Mouse (Mus musculus) gastrocnemius, adult 2 months (tissue): ENCODE results near the gene Dazap2. TPM values are rescaled to one million over a fixed set of nuclear protein-coding genes. Genes with fewer than 3 reads are reported as not detected.

Experiments used
- DNase-seq: peaks from one replicate; pipeline ENCODE4 v3.0.0; 2022
- H3K27ac ChIP-seq: fragments of 200-600 bp; 2 replicates; pipeline ENCODE4 v1.8.1; 2022; ENCODE audit warnings: mild to moderate bottlenecking
- H3K4me3 ChIP-seq: fragments of 200-600 bp; 2 replicates; pipeline ENCODE4 v1.8.1; 2022; ENCODE audit warnings: mild to moderate bottlenecking, moderate library complexity
- CTCF ChIP-seq: fragments of 200-600 bp; IDR thresholded peaks from 2 replicates; pipeline ENCODE4 v1.8.1; 2022; ENCODE audit warnings: antibody characterized with exemption, mild to moderate bottlenecking, moderate library complexity
- intact Hi-C: fragments of 180-260 bp; cut with DNase I; formaldehyde crosslinking; loops from one replicate; pipeline ENCODE4 v1.15.1; 2025
- long read RNA-seq, 2 experiments: library from polyadenylated mRNA; stranded (forward); transcript quantifications; one replicate each; pipeline ENCODE4 v2.0.0; 2021
- total RNA-seq, 2 experiments: library from RNA; stranded (reverse); gene quantifications; 2 replicates each; pipeline ENCODE4 v1.2.3; 2021

The Dazap2 gene
- total RNA-seq: 10 to 100 TPM; 61.3 to 72.4 TPM
- long read RNA-seq, experiment 1, transcript Dazap2-201 (4 exons, 2,135 nt): major isoform, 112 of 131 reads
- long read RNA-seq, experiment 1, partial matches to known transcripts: 9 of 131 reads
- long read RNA-seq, experiment 1, other reads (novel, unspliced or antisense): 10 of 131 reads
- long read RNA-seq, experiment 2, transcript Dazap2-201 (4 exons, 2,135 nt): major isoform, 111 of 138 reads
- long read RNA-seq, experiment 2, partial matches to known transcripts: 7 of 138 reads
- long read RNA-seq, experiment 2, other reads (novel, unspliced or antisense): 18 of 138 reads

DNA sequence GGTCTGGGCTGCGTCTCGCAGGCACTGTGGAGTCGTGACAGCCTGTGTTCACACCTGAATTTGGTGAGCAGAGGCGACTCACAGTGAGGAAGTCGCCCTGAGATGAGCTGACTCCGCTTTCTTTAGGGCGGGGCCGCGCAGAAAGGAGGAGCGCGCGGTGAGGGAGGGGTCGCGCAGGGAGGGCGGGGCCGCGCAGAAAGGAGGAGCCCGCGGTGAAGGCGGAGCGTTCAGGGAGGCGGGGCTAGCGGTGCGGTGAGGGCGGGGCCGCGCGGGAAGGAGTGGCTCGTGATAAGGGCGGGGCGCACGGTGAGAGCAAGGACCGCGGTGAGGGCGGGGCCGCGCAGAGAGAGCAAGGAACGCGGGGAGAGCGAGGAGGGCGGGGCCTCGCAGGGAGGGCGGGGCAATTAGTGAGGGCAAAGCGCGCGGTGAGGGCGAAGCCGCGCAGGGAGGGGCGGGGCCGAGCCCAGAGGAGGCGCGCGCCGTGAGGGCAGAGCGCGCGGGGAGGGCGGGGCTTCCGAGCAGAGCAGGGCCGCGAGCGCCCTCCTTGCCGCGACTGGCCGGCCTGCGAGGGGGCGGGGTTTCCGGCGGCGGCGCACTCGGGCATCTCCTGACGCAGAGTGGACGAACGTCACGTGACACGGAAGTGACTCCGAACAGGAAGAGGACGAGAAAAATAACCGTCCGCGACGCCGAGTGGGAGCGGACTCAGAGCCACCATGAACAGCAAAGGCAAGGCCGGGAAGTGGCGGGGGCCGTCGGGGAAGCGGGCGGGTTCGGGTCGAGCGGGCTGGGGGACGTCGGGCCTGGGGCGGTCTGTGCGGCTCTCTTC is at the start of gene Dazap2:
Gene Dazap2 (plus strand): TSS at position 354 of the 829 bp plus-strand sequence.
- intact Hi-C loops: loop anchor here (5.0 to 10.0 kb wide), 5 partner anchors 63 to 1460 kb away; partner anchors contain the start of genes Eif4b, Larp4, Letmd1 and Tfcp2
- TF ChIP-seq CTCF: peak; percentile 30; the same call in 1 of the 2 replicates
- peak within 1 kb of the TSS; percentile 100 for H3K27ac ChIP-seq
- DNase-seq: peak; percentile 99
- H3K4me3 ChIP-seq: peak within 1 kb of the TSS; percentile 90

DNA sequence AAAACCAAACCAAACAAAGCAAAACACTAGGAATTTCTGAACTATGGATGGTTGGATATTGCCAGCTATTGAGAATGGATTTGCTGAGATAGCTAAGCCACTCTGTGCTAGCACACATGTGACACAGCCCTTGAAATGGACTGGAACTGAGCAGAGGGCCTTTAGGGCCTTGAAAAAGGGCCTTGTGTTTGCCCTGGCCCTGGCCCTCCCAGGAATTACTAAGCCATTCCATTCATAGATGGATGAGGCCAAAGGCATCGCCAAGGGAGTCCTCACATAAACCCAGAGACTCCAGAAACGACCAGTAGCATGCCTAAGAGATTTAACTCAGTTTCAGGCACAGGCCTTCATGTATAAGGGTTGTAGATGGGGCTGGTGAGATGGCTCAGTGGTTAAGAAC is 48.6 kb upstream of the Dazap2 start:
- no peak for TF ChIP-seq CTCF
- no peak overlapping the region for H3K4me3 ChIP-seq
- no peak for DNase-seq
- intact Hi-C loops: no loop called here
- H3K27ac ChIP-seq: no peak overlapping the region

DNA sequence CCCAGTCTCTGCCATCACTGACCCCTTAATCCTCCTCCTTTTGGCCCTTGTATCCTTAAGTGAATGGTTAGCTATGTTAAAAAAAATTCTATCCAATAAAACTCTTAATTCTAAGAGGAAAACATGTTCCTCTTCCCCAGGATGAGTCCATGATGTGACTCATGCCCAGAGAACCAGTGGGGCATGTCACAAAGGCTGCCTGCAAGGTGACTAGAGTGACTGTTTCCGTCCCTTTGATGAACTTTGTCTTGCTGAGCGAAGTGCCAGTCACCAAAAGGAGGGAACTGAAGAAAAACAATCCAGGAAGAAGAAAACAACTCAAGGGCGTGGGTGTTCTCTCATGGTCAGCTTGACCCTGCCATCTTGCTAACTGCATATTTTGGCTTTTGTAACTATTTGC is 45.9 kb upstream of the Dazap2 start:
- intact Hi-C loops: no loop called here
- no peak for DNase-seq
- Histone ChIP-seq H3K27ac (no peak overlapping the region), H3K4me3 (no peak overlapping the region)
- no peak for TF ChIP-seq CTCF

DNA sequence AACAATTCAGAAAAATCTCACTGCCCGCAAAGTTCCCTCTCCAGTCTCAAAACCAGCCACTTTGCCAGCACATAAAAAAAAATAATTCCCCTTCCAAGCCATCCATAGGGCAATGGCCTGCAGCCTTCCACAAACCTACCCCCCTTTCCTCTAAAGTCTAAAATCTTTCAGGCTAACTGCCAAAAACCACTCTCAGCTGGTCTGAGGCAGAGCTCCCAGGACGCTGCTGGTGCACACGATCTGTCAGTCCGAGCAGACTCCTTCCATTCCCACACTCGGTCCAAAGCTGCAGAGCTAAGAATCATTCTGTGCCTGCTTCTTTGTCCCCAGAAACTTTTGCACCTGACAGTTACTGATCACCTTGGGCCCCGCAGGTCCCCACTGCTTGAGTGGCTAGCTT is 41.2 kb upstream of the Dazap2 start:
- TF ChIP-seq CTCF: no peak
- intact Hi-C loops: no loop called here
- H3K27ac ChIP-seq: peak overlapping the region; percentile 61
- H3K4me3 ChIP-seq: no peak overlapping the region
- no peak for DNase-seq

DNA sequence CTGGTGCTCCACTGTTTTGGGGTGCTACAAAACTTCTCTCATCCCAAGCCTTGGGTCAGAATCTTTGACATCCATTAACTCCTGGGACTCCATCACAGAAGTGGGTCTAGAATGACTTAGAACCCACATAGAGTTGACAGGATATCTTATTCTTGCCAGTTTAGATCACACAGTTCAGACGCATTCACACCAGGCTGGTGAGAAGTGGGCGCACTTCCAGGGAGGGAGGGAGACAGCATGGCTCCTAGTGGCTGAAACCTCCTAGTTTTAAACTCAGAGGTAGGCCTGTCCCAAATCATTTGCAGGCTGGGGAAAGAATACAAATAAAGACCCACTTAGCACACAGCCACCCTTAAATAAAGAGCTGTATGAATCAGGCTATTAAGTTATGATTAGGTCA is 40.8 kb upstream of the Dazap2 start:
- peak overlapping the region; percentile 61 for H3K27ac ChIP-seq
- no peak for DNase-seq
- no peak for TF ChIP-seq CTCF
- intact Hi-C loops: no loop called here
- H3K4me3 ChIP-seq: no peak overlapping the region

DNA sequence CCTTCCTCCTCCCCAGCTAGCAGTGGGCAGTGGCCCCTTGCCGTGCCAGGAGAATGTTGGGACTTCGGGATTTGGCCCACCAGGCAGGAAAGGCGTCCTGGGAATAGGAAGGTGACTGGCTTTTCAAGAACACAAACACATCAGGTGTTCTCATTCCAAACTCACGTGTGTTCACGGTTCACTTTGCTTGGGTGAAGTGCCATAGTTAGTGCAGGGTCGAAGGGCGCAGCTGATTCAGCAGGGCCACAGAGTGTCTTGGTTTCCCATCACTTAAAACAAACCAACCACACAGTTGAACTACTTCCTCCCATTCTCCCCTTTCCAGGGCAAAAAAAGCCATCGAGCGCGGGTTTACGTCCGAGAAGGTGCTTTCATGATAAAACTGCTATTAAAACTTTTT is 39.8 kb upstream of the Dazap2 start:
- TF ChIP-seq CTCF: no peak
- Histone ChIP-seq H3K27ac (peak overlapping the region; percentile 61; the same call in 1 of the 2 replicates), H3K4me3 (no peak overlapping the region)
- DNase-seq: no peak
- intact Hi-C loops: no loop called here

DNA sequence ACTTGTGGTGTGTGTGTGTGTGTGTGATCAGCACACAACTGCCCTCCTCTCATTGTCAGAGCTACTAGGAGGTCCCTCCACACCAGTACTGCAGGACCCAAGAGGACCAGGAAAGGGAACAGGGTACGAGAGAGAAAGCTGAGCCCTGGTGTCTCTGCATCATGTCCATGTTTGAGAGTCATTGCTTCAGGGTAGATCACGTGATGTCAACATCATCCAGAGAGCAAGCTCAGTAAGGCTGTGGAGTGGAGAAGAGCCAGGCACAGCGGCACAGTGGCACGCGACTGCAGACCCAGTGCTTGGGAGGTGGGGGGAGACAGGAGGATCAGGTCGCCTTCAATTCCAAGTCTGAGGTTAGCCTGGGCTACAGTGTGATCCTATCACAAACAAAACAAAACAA is 38.8 kb upstream of the Dazap2 start:
- DNase-seq: no peak
- Histone ChIP-seq H3K4me3 (no peak overlapping the region), H3K27ac (no peak overlapping the region)
- no peak for TF ChIP-seq CTCF
- intact Hi-C loops: no loop called here

DNA sequence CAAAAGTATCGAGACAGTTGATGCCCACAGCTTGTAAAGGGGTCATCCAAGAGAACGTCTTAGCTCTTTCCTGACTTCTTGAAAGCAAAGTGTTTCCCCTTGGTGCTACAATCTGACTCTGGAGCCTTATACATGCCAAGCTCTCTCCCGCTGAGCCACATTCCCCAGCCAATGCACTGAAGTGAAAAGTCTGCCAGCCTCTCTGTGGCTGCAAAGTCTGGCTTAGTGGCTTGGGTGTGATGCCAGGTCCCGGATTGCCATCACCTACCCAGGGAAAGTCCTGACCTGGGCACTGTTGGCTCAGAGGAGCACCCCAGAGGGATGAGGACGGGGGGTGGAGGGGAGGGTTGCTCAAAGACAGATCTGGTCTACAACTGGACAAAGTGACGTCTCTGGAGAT is 38.3 kb upstream of the Dazap2 start:
- no peak for DNase-seq
- Histone ChIP-seq H3K27ac (no peak overlapping the region), H3K4me3 (no peak overlapping the region)
- no peak for TF ChIP-seq CTCF
- intact Hi-C loops: no loop called here

DNA sequence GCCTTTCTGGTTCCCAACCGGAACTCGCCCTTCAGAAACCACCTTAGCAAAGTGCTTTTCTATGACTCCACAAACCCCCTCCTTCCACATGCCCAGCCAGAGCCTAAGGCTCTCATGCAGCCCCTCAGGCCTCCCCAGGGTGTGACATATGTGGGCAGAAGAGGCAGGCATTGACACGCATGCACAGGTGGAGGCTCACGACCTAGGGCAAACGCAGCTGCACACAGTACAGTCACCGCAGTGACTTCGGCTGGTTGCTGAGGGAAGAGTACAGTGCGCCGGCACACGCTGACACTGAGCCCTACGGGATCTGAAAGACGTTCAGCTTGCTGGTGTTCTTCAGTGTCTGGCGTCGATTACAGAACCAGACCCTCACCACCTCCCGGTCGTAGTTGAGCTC is 37.2 kb upstream of the Dazap2 start:
- TF ChIP-seq CTCF: no peak
- Histone ChIP-seq H3K4me3 (no peak overlapping the region), H3K27ac (no peak overlapping the region)
- no peak for DNase-seq
- intact Hi-C loops: no loop called here

DNA sequence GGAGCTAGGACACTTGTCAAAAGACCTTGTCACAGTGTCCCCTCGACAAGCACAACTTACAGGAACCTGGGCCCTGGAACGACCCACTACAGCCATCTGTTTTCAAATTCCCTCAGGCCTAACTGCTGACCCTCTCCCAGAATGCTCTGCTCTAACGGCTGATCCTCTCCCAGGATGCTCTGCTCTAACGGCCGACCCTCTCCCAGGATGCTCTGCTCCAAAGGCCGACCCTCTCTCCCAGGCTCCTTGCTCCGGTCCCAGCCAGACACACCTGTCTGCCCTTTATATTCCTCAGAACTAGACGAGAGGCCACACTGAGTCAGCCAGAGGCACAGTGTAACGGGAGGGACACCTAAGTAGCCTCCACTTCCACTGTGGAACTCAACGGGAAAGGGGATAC is 35.0 kb upstream of the Dazap2 start:
- intact Hi-C loops: no loop called here
- no peak for TF ChIP-seq CTCF
- H3K27ac ChIP-seq: no peak overlapping the region
- DNase-seq: no peak
- H3K4me3 ChIP-seq: no peak overlapping the region

DNA sequence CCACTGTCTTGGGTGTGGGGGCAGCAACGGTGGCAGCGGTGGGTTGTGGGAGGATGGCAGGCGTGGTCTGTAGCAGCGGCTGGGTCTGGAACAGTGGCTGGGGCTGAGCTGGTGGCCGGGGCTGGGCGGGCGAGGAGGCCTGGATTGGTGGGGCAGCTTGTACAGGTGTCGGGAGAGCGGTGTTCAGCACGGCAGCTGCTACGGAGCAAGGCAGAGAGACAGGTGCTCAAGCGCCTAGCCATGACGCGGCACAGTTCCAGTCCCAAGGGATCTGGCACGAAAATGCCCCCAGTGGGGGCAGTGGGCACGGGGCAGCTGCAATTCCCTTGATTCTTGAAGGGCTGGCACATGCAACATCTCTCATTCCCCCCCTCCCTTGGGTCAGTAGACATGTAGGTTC is 29.2 kb upstream of the Dazap2 start:
- no peak for DNase-seq
- no peak overlapping the region for H3K4me3 ChIP-seq
- H3K27ac ChIP-seq: no peak overlapping the region
- no peak for TF ChIP-seq CTCF
- intact Hi-C loops: no loop called here

DNA sequence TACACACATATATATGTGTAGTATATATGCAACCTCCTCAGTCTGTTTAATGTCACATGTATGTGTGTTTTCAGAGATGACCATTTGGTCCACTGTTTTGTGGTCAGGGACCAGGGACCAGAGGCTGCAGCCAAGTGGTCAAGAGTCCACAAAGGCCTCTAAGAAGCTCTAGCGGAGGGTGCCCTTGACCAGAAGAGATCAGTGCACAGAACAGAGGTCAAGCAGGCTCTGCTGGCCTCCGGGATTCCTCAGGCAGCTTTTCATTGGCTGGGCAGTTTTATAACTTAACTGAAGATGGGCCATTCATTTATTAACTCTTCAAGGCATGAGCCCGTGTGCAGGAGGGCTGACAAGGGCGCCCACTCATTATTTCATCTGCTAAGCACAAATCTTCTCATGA is 28.0 kb upstream of the Dazap2 start:
- no peak for DNase-seq
- no peak overlapping the region for H3K4me3 ChIP-seq
- no peak for TF ChIP-seq CTCF
- intact Hi-C loops: no loop called here
- no peak overlapping the region for H3K27ac ChIP-seq

DNA sequence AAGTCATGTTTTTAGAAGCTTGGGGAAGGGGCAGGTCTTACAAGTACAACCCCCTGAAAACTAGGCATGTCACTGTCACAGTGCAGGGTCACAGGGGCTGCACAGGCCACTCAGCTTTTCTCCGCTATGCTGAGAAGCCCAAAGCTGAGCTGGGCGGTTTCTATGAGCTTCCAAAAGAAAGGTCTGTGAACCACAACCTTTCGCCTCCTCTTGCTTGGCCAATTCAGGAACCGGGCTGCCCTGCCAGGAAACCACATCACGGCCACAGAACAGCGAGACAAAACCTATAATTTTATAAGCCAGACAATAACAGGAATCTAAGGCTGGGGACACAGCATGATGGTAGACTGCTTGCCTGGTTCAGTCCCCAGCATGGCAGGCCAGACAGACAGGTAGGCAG is 26.9 kb upstream of the Dazap2 start:
- intact Hi-C loops: no loop called here
- TF ChIP-seq CTCF: no peak
- Histone ChIP-seq H3K27ac (no peak overlapping the region), H3K4me3 (no peak overlapping the region)
- DNase-seq: no peak
